Mouse (Mus musculus) thymus, postnatal 0 days (tissue): ENCODE results near the gene Parp1. TPM values are rescaled to one million over a fixed set of nuclear protein-coding genes. Genes with fewer than 3 reads are reported as not detected.
A peak's percentile ranks its signal among the peaks of the same experiment; 100 is the strongest.

Experiments used
- DNase-seq: peaks from one replicate; pipeline ENCODE4 v3.0.0-alpha.2; 2015; ENCODE audit warnings: low spot score
- polyA plus RNA-seq: library from polyadenylated mRNA; unstranded; fragments of >200 nt; fragmentation: Nextera tagmentation; extraction: Ambion mirVana; gene quantifications from 2 replicates; pipeline ENCODE4 v1.2.1, GENCODE M21; 2015

The Parp1 gene
- polyA plus RNA-seq: 86.1 and 90.0 TPM in 2 replicates

GRCm38 (mm10) chr1:180568761-180569452 lies at the start of gene Parp1:
Gene Parp1, plus strand, starts transcription at chr1:180568924.
- peak; percentile 95 for DNase-seq

- DNase-seq: no peak
Observed at GRCm38 (mm10) chr1:180519520-180519919, 49.2 kb upstream of the Parp1 start.

GRCm38 (mm10) chr1:180520190-180520589 lies 48.5 kb upstream of the Parp1 start:
- DNase-seq: no peak

GRCm38 (mm10) chr1:180523320-180523719 lies 45.4 kb upstream of the Parp1 start:
- DNase-seq: no peak

- DNase-seq: no peak
Observed at GRCm38 (mm10) chr1:180525301-180525700, 43.4 kb upstream of the Parp1 start.

GRCm38 (mm10) chr1:180529847-180530246 lies 38.9 kb upstream of the Parp1 start:
- no peak for DNase-seq

- DNase-seq: no peak
Observed at GRCm38 (mm10) chr1:180530457-180531263, 38.1 kb upstream of the Parp1 start.

DNA sequence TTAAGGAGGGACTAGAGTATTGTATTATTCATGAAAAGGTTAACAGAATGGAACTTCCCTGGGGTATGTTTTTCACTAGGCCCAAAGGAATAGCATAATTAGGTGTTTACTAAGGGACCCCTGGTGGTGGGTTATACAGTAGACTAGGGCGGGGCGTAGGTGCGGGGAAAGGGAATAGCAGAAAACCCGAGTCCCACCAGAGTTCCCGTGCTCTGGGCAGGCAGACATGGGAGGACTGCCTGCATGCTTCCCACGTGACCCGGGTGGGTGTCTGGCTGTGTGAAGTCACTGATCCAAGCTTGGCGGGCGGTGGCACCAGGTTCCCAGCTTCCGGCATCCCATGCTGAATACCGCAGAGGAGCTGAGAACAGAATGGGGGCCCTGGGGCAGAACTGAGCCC lies 36.1 kb upstream of the Parp1 start:
- DNase-seq: no peak

GRCm38 (mm10) chr1:180536719-180537118 lies 32.0 kb upstream of the Parp1 start:
- DNase-seq: no peak

- DNase-seq: peak; percentile 23
Observed at GRCm38 (mm10) chr1:180541251-180541650, 27.5 kb upstream of the Parp1 start.

GRCm38 (mm10) chr1:180541883-180542711 lies 26.6 kb upstream of the Parp1 start:
- no peak for DNase-seq

GRCm38 (mm10) chr1:180542712-180543371 lies 25.9 kb upstream of the Parp1 start:
- no peak for DNase-seq

DNA sequence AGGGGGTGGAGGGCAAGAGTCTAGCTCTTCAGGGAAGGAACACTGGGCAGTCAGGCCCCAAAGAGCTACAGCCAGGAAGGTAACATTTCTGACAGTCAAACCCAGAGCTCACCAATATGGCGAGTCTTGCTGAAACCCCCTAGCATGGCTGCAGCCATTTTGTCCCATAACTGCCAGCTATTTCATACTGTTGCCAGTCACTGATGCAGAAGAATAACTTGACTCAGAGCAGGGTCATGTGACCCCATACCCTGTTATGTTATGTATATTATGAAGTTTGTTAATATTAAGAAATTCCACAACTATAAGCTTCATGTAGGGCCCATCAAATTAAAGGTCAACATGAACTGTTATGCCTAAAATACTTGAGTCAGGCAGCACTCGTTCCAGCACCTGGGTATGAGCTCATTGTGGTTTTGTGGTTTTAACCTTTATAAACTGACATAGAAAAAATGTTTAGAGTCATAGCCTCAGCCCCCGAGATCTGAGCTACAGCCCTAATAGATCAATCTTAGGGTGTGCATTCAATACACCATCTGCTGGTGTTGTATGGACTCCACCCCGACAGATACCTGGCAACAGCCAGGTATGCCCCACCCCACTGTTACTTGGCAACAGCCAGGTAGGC lies 22.7 kb upstream of the Parp1 start:
- peak; percentile 73 for DNase-seq

GRCm38 (mm10) chr1:180546798-180547750 lies 21.6 kb upstream of the Parp1 start:
- no peak for DNase-seq

DNA sequence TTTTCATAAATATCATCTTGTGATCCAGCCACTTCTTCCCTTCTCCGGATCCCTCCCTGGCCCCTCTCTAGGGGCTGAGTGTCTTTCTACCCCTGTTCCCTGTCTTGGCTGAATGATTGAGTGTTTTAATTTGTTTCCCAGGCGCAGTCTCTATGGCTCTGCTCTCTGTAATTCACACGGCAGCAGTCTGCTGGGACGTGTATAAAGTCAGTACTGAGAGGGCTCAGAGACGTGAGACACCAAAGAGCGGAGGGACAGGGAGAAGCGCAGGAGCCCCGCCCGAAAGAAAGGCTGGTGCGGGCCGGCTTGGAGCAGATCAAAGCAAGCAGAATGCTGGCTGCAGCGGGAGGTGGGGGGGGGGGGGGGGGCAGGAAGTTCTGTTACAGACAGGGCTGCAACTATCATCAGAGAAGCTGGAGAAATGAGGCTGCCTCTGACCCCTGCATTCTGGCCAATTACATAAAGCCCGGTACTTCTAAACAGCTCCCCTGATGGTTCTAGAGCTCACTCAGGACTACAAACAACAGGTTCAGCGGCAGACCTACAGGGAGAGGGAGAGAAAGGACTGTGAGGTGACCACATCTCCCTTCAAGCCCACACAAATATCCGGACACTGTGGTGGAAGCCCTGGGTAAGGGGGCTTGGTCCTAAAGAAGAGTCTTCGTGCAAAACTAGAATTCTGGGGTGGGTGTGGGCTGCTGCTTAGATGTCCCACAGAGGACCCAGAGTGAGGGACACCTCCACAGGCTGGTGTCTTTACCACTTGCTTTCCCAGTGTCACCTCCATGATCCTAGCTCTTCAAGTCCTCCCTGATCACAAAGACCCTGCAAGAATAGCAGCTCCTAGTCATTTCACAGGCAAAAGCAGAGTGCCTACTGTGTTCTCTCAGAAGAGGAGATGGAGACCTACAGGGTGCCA lies 20.7 kb upstream of the Parp1 start:
- peak; percentile 56 for DNase-seq

DNA sequence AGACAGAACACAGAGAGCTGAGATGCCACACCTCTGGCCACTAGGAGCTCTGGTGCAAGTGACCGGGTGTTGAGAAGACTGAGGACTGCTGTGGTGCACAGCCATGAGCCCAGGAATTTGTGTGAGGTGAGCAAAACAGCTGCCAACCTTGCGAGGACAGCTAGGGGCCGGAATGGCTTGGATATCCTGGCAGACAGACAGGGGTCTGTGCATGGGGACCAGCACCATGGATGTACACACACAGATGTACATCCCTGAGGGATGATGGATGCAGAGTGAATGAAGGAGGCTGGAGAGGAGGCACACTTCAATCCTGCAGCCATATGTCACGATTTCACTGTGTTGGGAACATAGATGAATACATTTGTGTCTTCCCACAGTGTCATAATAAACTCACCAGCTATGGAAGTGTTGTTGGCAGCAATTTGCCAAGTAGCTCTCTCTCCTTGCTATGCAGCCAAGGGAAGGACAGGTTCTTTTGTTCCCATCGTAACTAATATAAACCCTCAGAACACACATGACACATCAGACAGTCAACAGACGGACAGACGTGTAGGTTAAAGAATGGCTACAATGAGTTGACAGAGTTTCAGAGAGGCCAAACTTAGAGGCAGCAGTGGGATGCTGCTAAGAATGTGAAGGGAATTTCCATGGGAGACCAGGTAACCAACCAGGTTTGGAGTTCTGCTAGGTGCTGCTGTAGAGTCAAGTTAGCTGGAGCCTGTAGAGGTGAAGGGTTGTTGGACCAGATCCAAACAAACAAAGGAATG lies 19.0 kb upstream of the Parp1 start:
- DNase-seq: no peak

DNA sequence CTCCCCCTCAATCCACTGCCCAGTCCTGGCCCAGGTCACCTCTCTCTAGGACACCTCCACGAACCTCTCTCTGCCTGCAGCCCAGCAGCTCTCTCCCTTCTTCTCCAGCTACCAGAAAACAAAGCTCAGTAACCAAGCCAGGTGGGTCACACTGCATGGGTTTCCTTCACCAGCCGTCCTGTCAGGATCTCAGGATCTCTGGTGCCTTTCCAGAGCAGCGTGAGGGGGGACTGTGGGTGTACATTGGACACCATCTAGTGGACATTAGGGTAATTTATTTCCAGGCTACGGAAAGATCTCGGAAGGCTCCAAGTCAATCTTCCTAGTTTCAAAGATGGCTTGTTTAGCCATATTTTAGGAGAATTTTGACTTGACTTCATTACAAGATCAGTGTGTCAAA lies 18.0 kb upstream of the Parp1 start:
- DNase-seq: no peak

DNA sequence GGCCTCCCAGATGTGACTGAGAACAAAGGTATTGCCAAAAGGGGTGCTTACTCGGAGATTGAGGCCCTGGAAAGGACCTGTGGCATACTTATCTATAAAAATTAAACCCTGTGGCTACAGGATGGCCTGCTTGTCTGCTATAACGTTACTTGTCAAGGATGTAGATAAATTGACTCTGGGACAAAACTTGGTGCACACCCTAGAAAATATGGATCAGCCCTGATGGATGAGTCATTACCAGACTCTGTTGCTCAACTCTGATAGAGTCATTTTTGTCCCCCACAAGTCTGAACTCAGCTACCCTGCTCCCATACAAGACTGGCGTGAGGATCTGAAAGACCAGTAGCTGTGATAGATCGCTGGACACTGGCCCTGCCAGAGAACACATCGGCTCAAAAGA lies 11.8 kb upstream of the Parp1 start:
- DNase-seq: no peak
